Mouse (Mus musculus): ENCODE measurements around the gene Asb7.

The Asb7 gene

DNA sequence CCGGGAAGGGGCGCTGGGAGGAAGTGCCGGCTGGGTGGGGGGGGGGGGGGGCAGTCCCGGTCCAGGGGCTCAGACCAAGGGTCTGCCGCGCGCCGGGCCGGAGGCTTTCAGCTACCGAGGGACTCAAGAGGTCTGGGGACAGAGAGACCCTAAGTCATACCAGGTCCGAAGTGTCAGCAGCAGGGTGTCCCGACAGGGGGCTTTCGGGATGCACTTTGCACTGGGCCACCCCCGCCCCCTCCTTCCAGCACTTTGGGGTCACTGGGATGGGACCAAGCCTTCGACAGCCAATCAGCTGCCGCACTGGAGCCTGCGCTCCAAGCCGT, at the start of gene Asb7:
TSS of gene Asb7 (minus strand) at position 303 of the 326 bp plus-strand sequence.
- DNase-seq (ENCODE audit: extremely low read depth, low read depth, low spot score): no peak

DNA sequence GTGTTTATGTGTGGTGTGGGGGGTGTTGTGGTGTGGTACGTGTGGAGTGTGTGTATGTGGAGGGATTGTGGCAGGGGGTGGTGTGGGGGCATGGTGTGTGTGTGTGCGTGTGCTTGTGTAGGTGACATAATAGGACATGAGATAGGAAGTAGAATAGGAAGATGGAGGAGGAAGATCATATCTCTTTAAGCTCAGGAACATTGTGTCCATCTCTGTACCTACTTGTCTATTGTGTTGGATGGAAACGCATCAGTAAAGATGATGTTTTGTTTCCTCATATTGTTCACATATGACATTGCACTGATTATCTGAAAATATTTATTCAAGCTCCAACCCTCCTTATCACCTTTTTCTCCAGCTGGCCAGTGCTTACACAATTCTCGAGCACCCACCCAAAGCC, 48.0 kb upstream of the Asb7 start:
- no peak for DNase-seq (ENCODE audit: extremely low read depth, low read depth, low spot score)

DNA sequence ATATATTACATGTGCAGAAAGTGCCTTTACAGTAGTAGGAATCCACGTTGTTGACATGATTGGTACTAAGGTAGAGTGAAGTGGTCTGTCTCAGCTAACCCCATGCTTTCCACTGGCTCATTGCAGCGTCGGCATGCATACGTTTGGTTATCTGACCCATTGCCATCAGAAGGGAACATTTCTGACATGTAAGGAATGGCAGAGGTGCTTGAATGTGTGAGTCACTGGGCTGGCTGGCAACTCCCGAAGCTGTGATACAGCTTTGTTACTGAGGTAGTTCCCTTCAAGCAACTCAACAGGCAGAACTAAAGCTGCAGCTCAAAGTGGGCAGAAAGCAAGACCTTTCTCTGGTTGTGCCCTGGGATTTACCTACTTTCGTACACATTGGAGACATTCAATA, 45.6 kb upstream of the Asb7 start:
- no peak for DNase-seq (ENCODE audit: extremely low read depth, low read depth, low spot score)

DNA sequence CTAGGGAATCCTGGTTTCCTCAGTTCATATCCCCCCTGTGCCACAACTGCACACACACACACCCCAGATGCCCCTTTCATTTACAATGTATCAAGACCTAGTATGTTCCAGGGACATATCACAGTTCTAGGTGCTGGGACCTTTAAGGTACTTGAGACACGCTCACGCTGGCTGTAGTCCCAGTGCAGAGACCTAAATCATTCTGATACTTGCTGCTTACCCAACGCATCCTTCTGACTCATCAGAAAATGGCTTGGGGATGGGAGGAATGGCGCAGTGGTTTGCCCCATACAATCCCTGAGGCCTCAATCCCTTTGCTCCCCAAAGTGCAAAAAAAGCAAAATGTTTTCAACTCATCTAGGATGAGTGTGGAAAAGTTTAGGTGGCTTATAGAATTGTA, 45.1 kb upstream of the Asb7 start:
- DNase-seq (ENCODE audit: extremely low read depth, low read depth, low spot score): no peak

DNA sequence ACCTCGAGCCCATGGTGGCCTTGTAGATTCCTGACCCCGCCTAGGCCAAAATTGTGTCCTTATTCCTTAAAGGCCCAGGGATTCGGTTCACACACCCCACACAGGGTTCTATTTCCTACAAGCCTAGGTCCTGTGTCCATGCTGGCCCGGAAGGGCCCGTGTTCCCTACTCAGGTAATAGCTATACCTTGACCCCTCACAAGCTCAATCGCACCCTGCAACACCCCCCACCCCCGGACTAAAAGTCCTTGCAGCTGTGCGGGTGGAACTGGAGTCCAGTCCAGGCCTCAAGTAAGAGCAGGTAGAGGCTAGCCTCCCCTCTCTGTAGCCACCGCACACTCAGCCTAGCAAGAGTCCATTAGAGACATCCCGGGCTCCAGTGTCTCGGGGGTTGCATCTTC, 44.5 kb upstream of the Asb7 start:
- DNase-seq (ENCODE audit: extremely low read depth, low read depth, low spot score): no peak

DNA sequence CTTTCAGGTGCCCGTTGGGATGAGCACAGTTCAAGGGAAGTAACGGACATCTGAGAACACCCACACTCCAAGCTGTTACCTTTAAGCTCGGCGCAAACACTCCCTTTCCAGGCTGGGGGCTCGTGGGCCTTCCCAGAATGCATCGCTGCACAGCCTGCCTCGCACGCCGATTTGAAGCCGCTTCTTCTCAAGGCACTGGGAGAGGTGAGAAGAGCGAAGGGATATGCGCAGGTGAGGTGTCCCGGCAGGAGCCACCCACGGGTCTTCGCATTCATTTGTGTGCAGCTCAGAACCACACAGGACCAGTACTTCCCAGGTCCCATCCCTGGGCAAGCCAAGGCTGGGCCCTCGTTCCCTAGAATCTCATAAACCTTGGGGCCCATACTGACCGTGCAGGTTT, 44.0 kb upstream of the Asb7 start:
- no peak for DNase-seq (ENCODE audit: extremely low read depth, low read depth, low spot score)

DNA sequence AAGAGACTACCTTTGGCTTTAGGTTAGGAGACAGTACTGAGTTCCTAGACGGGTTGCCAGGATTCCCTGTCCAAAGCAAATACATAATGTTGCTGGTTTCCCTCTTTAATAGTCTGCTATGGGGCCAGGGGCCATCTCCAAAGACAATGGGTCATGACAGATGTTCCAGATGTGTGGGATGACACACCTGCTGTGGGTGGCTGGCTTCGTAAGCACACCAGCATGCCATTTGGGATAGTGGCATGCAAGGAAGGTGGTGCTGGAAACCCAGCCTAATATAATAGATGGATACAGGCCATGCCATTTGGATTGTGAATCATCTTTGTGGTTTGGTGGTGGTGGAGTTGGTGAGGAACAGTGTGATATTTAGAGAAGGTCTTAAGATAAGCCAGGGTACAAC, 39.8 kb upstream of the Asb7 start:
- peak; percentile 78 for DNase-seq (ENCODE audit: extremely low read depth, low read depth, low spot score)

DNA sequence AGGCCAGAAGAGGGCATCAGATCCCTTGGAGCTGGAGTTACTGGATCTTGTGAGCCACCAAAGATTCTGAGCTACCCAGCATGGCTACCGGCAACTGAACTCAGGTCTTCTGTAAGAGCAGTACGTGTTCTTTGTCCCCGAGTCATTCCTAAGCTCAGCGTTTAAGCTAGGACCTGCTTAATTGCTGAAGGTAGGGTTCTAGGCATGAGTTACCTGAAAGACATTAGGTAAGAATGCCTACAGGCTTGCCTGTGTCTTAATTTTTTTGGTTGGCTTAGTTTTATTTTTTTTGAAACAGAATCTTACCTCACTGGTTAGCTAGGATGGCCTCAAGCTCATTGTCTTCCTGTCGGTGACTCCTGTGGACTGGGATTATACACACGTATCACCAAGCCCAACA, 38.7 kb upstream of the Asb7 start:
- peak; percentile 90 for DNase-seq (ENCODE audit: extremely low read depth, low read depth, low spot score)

DNA sequence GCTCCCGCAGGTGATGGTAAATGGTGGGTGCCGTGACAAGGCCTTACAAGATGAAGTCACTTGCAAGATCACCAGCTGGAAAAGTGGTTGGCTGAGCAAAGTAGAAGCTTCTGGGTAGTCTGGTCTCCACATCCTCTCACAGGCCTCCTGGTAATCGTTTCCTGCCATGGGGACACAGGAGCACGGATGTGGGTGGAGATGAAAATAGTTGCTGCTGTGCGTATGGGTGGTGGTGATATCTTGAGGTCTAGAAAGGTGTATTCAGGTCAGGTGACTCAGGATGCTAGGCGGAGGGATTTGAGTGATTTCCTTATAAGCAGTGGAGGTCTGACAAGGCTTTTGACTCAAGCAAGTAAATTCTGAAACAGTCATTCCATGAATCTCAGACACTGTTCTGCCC, 35.6 kb upstream of the Asb7 start:
- DNase-seq (ENCODE audit: extremely low read depth, low read depth, low spot score): no peak

DNA sequence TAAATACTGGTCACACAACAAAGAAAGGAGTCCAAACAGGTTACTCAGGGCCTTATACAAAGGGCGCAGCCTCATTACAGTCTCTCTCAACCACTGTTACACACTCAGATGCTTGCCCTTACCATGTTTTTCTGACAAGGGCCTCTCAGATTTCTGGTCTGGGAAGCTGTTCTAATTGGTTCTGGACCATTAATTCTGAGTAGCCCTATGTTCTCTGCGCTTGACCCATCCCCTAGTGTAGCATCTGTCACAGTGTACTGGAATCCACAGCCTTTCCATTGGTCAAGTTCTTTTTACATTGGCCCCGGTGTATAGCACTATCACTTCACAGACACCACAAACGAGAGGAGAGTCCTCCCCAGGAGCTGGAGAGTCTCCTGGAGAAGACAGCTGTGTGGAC, 35.1 kb upstream of the Asb7 start:
- no peak for DNase-seq (ENCODE audit: extremely low read depth, low read depth, low spot score)

DNA sequence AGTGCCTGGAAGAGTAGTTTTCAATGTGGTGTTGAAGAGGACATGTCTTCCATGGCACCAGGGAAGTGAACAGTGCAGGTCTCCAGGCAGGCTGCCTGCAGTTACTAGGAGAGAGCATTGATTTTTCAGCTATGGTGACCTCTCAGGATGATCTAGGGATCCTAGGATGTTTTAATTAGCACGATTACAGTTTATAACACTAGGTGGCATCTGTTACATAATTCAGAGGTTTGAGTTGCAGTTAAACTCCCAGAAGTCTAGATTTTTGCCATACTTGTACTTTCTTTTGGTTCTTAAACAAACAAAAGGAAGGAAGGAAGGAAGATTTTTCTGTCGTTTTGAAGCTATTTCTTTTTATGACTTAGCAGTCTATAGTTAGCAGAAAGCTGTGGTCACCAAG, 21.8 kb upstream of the Asb7 start:
- no peak for DNase-seq (ENCODE audit: extremely low read depth, low read depth, low spot score)

DNA sequence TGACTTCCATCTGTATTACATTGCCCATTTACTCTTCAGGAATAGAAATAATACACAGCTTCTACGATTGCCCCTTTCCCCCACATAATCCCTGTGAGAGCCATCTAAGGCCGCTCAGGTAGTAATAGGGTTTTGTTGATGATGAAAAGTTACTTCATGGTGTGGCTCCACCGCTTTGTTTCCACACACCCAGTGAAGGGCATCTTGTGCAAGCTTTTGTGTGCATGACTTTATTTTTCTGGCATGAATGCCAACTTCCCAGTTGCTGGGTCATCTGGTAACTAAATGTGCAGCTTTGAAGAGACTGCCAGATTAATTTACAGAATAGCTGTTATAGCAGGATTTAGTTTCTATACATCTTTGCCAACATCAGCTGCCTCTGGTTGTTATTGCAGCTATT, 15.2 kb upstream of the Asb7 start:
- peak; percentile 93 for DNase-seq (ENCODE audit: extremely low read depth, low read depth, low spot score)

DNA sequence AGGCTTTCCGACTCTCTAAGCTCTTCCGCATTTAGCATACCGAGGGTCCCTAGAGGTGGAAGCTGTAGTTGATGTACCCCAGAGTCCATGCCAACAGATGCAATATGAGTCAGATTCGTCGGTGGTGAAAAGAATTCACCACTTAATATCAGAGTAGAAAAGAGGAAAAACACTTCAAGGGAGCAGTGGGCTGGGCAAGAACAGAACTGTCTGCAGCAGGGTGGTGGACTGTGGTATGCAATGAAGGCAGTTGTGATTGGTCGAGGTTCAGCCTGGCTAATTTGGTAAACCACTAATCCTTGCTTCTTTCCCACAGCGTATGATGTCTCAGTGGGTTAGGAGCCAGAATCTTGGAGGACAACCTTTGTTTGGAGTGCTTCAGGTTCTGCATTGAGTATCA, 13.3 kb upstream of the Asb7 start:
- no peak for DNase-seq (ENCODE audit: extremely low read depth, low read depth, low spot score)

DNA sequence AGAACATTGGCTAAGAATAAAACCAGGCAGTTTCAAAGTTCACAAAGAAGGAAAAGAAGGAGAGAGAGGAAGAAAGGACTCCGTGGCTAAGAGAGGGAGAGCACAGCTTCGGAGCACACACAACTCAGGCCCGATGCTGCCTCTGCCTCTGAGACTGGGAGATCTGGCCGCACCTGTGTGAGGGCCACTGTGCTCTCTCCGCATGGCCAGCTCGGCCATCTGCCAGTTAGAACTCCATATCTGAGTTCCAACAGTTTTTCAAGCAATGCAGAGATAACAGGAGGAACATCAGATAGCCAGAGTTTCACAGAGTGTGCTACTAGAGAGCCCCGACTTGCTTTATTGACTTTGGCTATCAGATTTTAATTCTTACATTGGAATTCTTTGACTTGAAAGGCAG, 5.1 kb upstream of the Asb7 start:
- DNase-seq (ENCODE audit: extremely low read depth, low read depth, low spot score): no peak

DNA sequence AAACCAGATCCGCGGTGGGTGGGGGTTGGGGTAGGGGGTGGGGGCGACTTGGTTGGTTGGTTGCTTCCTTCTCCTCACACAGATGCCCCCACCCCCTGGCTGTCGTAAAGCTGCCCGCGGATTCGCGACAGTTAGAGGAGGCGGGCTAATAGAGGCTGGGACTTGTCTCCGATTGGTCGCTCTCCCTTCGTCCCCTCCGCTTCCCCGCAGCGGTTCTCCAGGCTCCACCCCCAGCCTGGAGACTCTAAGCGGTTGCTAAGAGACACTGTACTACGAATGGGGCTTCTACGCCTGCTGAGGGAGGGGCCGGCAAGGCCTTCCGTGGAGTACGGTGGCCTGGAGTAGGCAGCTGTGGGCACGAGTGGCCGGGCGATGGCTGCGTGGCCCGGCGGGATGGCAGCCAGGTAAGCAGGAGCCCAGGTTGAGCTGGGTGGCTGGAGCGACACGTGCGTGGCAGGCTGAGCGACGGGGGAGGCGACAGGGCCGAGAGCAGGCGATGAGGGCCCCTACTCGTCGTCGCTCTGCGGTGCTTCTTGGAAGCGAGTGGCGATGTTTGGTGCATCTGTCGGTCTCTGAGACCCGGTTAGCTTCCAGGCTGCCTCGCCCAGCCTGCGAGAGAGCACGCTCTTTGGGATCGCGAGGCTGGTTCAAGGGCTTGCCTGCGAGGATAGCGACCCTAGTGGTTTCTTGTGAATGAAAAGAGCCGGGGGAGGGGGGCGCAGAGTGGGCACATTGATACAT, 394 bp upstream of the Asb7 start, which contains the start of gene Lins1:
TSS of gene Lins1 (plus strand) at position 270 of the 741 bp plus-strand sequence.
- peak; percentile 91 for DNase-seq (ENCODE audit: extremely low read depth, low read depth, low spot score)

DNA sequence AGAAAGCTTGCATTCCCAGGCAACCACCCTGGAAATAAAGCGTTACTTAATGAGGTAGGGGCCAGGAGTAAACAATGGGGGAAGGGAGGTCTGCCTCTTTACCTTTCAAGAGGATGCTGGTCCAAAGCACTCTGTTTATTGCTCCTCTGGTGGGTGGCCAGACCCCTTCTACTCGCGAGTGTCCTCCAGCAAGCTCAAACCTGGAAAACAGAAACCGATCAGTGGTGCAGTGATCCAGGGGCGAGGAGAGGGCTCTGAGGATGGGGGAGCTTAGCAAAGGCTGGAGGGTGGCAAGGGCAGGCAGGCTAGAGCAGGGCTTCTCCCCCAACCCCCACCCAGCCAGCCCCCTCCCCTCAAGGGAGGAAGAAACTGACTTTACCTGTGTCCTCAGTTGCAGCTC, 675 bp downstream of the Asb7 start:
- no peak for DNase-seq (ENCODE audit: extremely low read depth, low read depth, low spot score)

DNA sequence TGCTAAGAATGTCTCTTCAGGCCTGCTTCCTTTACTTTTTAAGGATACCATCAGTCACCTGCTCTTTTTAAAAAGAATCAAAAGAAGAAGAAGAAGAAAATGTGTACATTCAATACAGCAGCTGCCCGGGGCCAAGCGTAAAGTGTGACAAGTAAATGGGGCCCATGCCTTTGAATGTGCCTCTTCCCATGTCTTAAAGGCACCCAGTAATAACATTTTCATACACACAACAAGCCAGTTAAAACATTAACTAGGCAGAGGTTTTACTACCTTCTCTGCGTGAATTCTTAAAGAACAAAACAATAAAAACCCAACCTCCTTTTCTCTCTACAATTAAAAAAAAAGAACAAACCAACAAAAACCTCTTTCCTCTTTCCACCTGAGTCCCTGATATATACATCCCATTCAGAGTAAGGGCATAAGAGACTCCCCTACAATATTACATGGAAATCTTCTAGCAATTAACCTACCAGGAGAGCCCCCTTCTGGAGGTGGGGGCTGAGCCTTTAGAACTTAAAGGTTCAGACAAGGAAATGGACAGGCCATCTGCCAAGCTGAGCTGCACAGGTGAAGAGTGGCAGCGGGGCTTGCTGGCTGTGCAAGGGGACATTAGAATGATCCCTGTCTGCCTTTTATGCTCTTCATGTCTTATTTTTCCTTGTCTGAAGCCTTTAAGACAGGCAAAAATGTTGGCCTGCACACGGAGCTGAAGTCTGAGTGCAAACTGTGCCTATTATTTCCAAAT, 7.1 kb downstream of the Asb7 start:
- DNase-seq (ENCODE audit: extremely low read depth, low read depth, low spot score): no peak

DNA sequence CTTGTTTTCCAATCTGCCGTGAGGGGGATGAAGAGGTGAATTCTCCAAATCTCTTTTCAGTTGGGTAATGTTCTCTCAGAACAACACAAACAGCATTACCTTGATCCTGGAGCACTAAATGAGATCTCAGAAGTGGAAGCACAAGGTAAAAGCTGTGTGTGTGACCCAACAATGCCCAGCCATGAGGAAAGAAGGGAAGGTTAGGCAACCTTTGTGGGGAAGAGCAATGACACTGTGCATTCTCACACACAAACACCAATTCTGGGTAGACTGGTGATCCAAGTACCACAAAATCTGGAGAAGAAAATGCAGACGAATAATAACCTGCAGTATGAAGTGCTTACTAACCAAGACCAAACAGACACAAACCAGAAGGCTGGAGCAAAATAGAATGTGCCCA, 13.6 kb downstream of the Asb7 start:
- no peak for DNase-seq (ENCODE audit: extremely low read depth, low read depth, low spot score)

DNA sequence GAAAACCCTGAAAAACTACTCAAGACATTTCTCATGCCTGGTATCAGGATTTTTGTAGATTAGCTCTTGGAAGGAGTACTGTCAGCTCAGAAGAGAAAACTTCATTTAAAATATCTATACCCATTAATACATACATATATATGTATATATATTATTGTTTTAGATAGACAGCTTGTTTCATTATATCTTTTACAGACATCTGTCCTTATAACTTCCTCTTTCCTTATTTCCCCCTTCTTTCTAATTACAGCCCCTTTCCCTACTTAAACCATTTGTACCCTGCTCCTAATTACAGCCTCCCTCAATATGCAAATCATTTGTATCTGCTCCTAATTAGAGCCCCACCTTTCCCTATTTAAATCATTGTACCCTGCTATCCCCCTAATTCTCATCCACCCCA, 22.3 kb downstream of the Asb7 start:
- DNase-seq (ENCODE audit: extremely low read depth, low read depth, low spot score): no peak

DNA sequence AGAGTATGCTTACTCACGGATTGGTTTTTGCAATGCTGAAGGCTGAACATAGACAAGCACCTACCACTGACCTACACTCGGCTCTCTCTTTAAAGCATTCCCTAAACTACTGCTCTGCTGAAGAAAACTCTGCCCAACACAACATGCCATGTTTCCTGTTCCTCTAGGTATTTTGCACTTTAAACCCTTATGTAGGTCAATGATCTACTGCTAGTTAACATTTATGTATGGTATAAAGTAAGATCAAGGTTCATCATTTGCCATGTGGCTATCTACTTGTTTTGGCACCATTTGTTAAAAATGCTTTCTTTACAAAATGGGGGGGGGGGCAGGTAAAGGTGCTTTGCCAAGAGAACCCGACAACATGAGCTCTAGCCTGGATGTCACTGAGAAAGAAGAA, 25.8 kb downstream of the Asb7 start:
- no peak for DNase-seq (ENCODE audit: extremely low read depth, low read depth, low spot score)

DNA sequence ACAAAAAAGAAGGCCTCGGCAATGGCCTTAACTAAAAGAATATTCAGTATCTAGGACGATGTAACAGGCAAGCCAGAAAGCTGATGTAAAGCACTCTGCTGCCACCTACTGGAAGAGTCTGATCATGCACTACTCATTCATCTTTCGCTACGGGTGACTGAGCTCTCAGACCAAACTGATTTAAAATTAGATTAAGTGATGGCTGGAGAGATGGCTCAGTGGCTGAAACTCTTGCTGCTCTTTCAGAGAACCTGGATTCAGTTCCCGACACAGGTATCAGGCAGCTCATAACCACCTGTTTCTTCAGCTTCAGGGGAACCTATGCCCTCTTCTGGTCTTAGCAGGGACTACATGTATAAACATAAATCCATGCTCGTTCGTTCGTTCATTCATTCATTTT, 27.8 kb downstream of the Asb7 start:
- DNase-seq (ENCODE audit: extremely low read depth, low read depth, low spot score): no peak

DNA sequence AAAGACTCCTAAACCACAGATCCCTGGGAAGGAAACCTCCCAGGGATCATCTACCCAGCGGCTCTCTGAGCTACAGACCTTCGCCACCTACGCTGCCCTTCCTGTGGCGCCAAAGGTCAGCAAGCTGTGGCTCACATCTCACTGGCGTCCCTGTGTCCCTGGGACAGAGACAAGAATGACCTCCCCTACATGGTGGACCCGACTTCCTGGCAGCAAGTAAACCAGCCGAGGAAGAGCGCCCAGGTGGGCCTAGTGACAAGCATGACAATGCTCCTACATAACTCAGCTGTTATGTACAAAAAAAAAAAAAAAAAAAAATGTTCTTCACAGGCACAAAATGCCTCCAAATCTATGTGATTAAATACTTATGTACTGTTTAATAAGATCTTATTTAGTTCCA, 28.4 kb downstream of the Asb7 start:
- DNase-seq (ENCODE audit: extremely low read depth, low read depth, low spot score): no peak

DNA sequence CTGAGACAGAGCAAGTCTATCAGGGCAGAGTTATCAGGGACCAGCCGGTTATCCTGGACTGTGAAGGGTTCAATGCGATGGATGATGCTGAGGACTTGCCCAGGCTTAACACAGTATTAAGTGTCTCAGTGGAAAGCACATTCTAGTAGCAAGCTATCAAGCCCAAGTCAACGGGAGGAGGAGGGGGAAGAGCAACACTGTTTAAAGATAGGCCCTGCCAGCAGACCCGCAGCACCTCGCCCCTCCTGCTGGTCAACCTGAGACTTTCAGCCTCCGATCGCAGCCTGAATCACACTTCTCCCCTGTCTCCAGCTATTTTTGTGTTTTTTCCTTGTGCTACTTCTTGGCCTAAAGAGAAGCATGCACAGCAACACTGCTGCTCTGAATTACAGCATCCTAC, 29.1 kb downstream of the Asb7 start:
- DNase-seq (ENCODE audit: extremely low read depth, low read depth, low spot score): no peak

Data from fat pad, adult 2 months (tissue).